In the genomic region with DNA sequence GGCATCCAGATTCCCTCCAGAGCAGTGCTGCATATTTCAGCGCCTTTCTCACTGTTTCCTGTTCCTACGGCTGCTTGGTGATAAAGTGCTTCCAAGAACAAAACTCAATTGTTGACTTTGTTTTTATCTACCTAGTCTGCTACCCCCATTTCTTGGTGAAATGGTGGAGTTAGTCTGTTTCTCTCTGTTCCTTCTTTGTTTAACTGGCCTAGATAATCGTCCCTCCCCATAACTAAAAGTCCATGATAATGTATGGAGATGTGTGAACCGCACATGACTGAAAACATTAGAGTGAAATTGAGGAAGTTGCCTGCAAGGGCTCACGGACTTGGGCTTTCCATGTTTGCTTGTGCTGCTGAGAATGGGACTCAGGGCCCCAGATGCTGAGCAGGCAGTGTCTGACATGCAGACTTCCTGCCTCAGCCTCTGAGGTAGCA, we compare ENCODE assay signal across 13 mouse cellular contexts. TPM values are rescaled to one million over a fixed set of nuclear protein-coding genes. Genes with fewer than 3 reads are reported as not detected.
DNase-seq lines count a peak whose midpoint lies in the region; ATAC-seq and TF ChIP-seq lines count a peak whose summit lies in the region.
"Had no signal": no experiment of that assay in that cellular context is flagged by ENCODE, and none has a peak within 500 bp of the region (broad histone marks: within the 10 kb centered on the region; RNA-seq: fewer than 3 reads in every experiment).

No protein-coding gene starts in this region.

- peak; percentile 66; the same call in 1 of the 2 replicates for TF ChIP-seq EP300 in CH12.LX (IDR thresholded peaks at IDR 0.05; ENCODE audit: low read length)

- 49% methylated on average over 5 of the region's 5 CpGs for WGBS in kidney, adult 2 months
- WGBS in heart, embryonic 15.5 days = 40% methylated on average over 5 of the region's 5 CpGs

- no peak for TF ChIP-seq CTCF in kidney, adult 2 months (conservative IDR thresholded peaks at IDR 0.05; ENCODE audit: insufficient read depth, insufficient read length, low read depth, low read length)
- no peak for TF ChIP-seq CTCF in CH12.LX (conservative IDR thresholded peaks at IDR 0.05 in 1 of 2, IDR thresholded peaks at IDR 0.05 in 1 of 2; ENCODE audit: low read depth in 2 of 2, low read length in 2 of 2)

- DNase-seq in kidney, adult 2 months = no peak
- no peak for DNase-seq in kidney, postnatal 14 days
- DNase-seq in CH12.LX (ENCODE audit: extremely low read depth) = peak; percentile 69
- DNase-seq in urinary bladder, postnatal 4 days (ENCODE audit: low spot score in 2 of 2) = no peak
- DNase-seq in adrenal gland, adult 8-10 months = no peak
- no peak for DNase-seq in frontal cortex, adult 2 months (ENCODE audit: extremely low spot score in 1 of 2, low spot score in 1 of 2)
- DNase-seq: kidney, adult 11 months had no signal

- peaks cover 8% of the 10 kb centered on the region for H3K36me3 ChIP-seq in kidney, adult 2 months (ENCODE audit: control insufficient read depth, insufficient read depth, low read length)
- H3K36me3 ChIP-seq in CH12.LX (replicated peaks in 1 of 2; ENCODE audit: control insufficient read depth in 1 of 2, insufficient read depth in 1 of 2, low read length in 1 of 2) = peaks cover 21 to 48% of the 10 kb centered on the region in 2 experiments
- H3K36me3 ChIP-seq in heart, embryonic 15.5 days = peaks cover 22% of the 10 kb centered on the region

- H3K27ac ChIP-seq in kidney, adult 2 months (ENCODE audit: insufficient read depth, low read depth, low read length) = peak overlapping the region; percentile 61; the same call in 1 of the 2 replicates
- H3K27ac ChIP-seq in CH12.LX (ENCODE audit: insufficient read depth, low read depth) = peak overlapping the region; percentile 31; the same call in 1 of the 2 replicates
- H3K27ac ChIP-seq in heart, embryonic 15.5 days = peak overlapping the region; percentile 63
- H3K27ac ChIP-seq: left cerebral cortex, adult 2 months had no signal

- peaks cover 41% of the 10 kb centered on the region for H3K79me2 ChIP-seq in CH12.LX (replicated peaks; ENCODE audit: control insufficient read depth, extremely low read depth, insufficient read depth, poor library complexity, severe bottlenecking)

- no peak for TF ChIP-seq RAD21 in CH12.LX (IDR thresholded peaks at IDR 0.05; ENCODE audit: low read depth, low read length)

- 0 out of 2 replicates have a peak overlapping the region, but pooled peaks have one; percentile 30 for H3K9ac ChIP-seq in CH12.LX (ENCODE audit: insufficient read depth, low read depth)
- H3K9ac ChIP-seq in heart, embryonic 15.5 days = no peak overlapping the region

- peak overlapping the region; percentile 61 for H3K4me2 ChIP-seq in CH12.LX (ENCODE audit: insufficient read depth, low read depth, poor library complexity, severe bottlenecking)
- 0 out of 2 replicates have a peak overlapping the region, but pooled peaks have one; percentile 6 for H3K4me2 ChIP-seq in heart, embryonic 15.5 days

- no peak for TF ChIP-seq POLR2A in kidney, adult 2 months (IDR thresholded peaks at IDR 0.05; ENCODE audit: low read depth, low read length)
- no peak for TF ChIP-seq POLR2A in CH12.LX (IDR thresholded peaks at IDR 0.05; ENCODE audit: low read depth, low read length)

- H3K27me3 ChIP-seq in kidney, adult 2 months (replicated peaks; ENCODE audit: control insufficient read depth, insufficient read depth, low read length) = no peaks in the 10 kb centered on the region
- H3K27me3 ChIP-seq in CH12.LX (replicated peaks) = no peaks in the 10 kb centered on the region
- H3K27me3 ChIP-seq in heart, embryonic 15.5 days = no peaks in the 10 kb centered on the region

- in situ Hi-C loops in CH12.LX (cut with MboI; ENCODE audit: low pct_ligation_motif_present, low pct_unique_long_range_greater_than_20kb, low sequenced_read_pairs) = no loop called here

- peaks cover 3% of the 10 kb centered on the region for H3K4me1 ChIP-seq in kidney, adult 2 months (ENCODE audit: control insufficient read depth, insufficient read depth, low read length)
- peaks cover 6 to 52% of the 10 kb centered on the region in 2 experiments; a peak in 3 of 4 replicates for H3K4me1 ChIP-seq in CH12.LX (ENCODE audit: control insufficient read depth in 1 of 2, insufficient read depth in 2 of 2)
- peaks cover 41% of the 10 kb centered on the region for H3K4me1 ChIP-seq in heart, embryonic 15.5 days (replicated peaks)

- H3K9me3 ChIP-seq in CH12.LX (replicated peaks; ENCODE audit: low read length) = no peaks in the 10 kb centered on the region
- H3K9me3 ChIP-seq in heart, embryonic 15.5 days (replicated peaks) = no peaks in the 10 kb centered on the region

- ATAC-seq in heart, embryonic 15.5 days (replicated peaks; ENCODE audit: insufficient number of reproducible peaks, insufficient read depth, low FRiP score, low read depth) = no peak
- peak; percentile 28 for ATAC-seq in megakaryocyte, adult 5-6 weeks (ENCODE audit: poor library complexity, severe bottlenecking)
- ATAC-seq: CD4-positive, CD25-positive, alpha-beta regulatory T cell, adult 4 months; midbrain, embryonic 16.5 days had no signal

- dilution Hi-C loops in CH12.LX (cut with MboI; ENCODE audit: extremely low pct_ligation_motif_present, extremely low pct_unique_long_range_greater_than_20kb, low sequenced_read_pairs) = no loop called here

- H3K4me3 ChIP-seq in kidney, adult 2 months (ENCODE audit: insufficient read depth, low read depth, low read length) = no peak overlapping the region
- peak overlapping the region in 1 of 3 experiments; percentile 10 for H3K4me3 ChIP-seq in CH12.LX (replicated peaks in 1 of 3; ENCODE audit: low read depth in 2 of 3, low read length in 2 of 3, poor library complexity in 1 of 3)
- no peak overlapping the region for H3K4me3 ChIP-seq in heart, embryonic 15.5 days
- H3K4me3 ChIP-seq: left cerebral cortex, adult 2 months had no signal

TF ChIP-seq in CH12.LX, 34 proteins besides CTCF, POLR2A, EP300 and RAD21:
- no peak for TF ChIP-seq CHD2 (IDR thresholded peaks at IDR 0.05; ENCODE audit: low read length)
- TF ChIP-seq ETS1 (conservative IDR thresholded peaks at IDR 0.05; ENCODE audit: low read depth, low read length) = peak; percentile 30; the same call in 1 of the 2 replicates
- TF ChIP-seq KAT2A (IDR thresholded peaks at IDR 0.05; ENCODE audit: insufficient replicate concordance, low read length) = no peak
- peak; percentile 40 for TF ChIP-seq IRF4 (IDR thresholded peaks at IDR 0.05; ENCODE audit: low read depth, low read length)
- TF ChIP-seq BHLHE40 (IDR thresholded peaks at IDR 0.05; ENCODE audit: low read depth, low read length) = peak; percentile 90
- TF ChIP-seq MAFK (IDR thresholded peaks at IDR 0.05; ENCODE audit: insufficient replicate concordance, low read length) = peak; percentile 60; the same call in 1 of the 2 replicates
- TF ChIP-seq ELF1 (IDR thresholded peaks at IDR 0.05; ENCODE audit: low read depth, low read length) = 0 out of 2 replicates have a peak, but pooled peaks have one; percentile 42

RNA-seq across cellular contexts. Expression of a gene that starts 3.6 kb away (rescaled TPM):
- polyA plus RNA-seq in kidney, adult 2 months (2012; rRNA removed) = 16.9 and 19.0 TPM in 2 replicates
- total RNA-seq in CH12.LX (2012; rRNA removed) (54.3 and 67.5 TPM in 2 replicates), CH12.LX (2014; rRNA removed) (104 and 117 TPM in 2 replicates)
- polyA plus RNA-seq in CH12.LX (2012; ENCODE audit: insufficient read length, low read depth) = 88.1 and 89.7 TPM in 2 replicates
- polyA plus RNA-seq in heart, embryonic 15.5 days (2015; fragmentation: Nextera tagmentation; extraction: Ambion mirVana) = 109 and 113 TPM in 2 replicates
- total RNA-seq in megakaryocyte, adult 5-6 weeks (2015) = 123 and 131 TPM in 2 replicates
- 196 and 207 TPM in 2 replicates for total RNA-seq in megakaryocyte, adult 5-6 weeks (2017)
- 100 to 1,000 TPM in 2 of 4 experiments, 10 to 100 TPM in 2; 88.4 to 127 (median 107) TPM for total RNA-seq in adrenal gland, adult 8-10 months (2022)
- 44.6 and 48.0 TPM in 2 replicates for polyA plus RNA-seq in frontal cortex, adult 2 months (2012; rRNA removed)

RNA-seq across cellular contexts. Expression of a gene that starts 19.5 kb away (rescaled TPM):
- polyA plus RNA-seq in kidney, adult 2 months (2012; rRNA removed) = 18.4 and 19.6 TPM in 2 replicates
- total RNA-seq in CH12.LX (2012; rRNA removed) = 51.1 and 65.5 TPM in 2 replicates
- total RNA-seq in CH12.LX (2014; rRNA removed) = 156 and 179 TPM in 2 replicates
- 94.2 and 109 TPM in 2 replicates for polyA plus RNA-seq in CH12.LX (2012; ENCODE audit: insufficient read length, low read depth)
- polyA plus RNA-seq in heart, embryonic 15.5 days (2015; fragmentation: Nextera tagmentation; extraction: Ambion mirVana) = 147 and 155 TPM in 2 replicates
- 117 and 126 TPM in 2 replicates for total RNA-seq in megakaryocyte, adult 5-6 weeks (2015)
- 121 and 130 TPM in 2 replicates for total RNA-seq in megakaryocyte, adult 5-6 weeks (2017)
- 10 to 100 TPM; 57.9 to 88.5 (median 71.7) TPM for total RNA-seq in adrenal gland, adult 8-10 months (2022)
- polyA plus RNA-seq in frontal cortex, adult 2 months (2012; rRNA removed) = 72.5 and 78.8 TPM in 2 replicates

RNA-seq across cellular contexts. Expression of a gene that starts 45.0 kb away (rescaled TPM):
- polyA plus RNA-seq in kidney, adult 2 months (2012; rRNA removed) = 0.30 and 0.31 TPM in 2 replicates
- total RNA-seq in CH12.LX (2012; rRNA removed) (0.04 TPM in 1 of 2 replicates, not detected in the other), CH12.LX (2014; rRNA removed) (0.04 TPM in 1 of 2 replicates, not detected in the other)
- not detected in 2 replicates for polyA plus RNA-seq in CH12.LX (2012; ENCODE audit: insufficient read length, low read depth)
- 0.04 TPM in 1 of 2 replicates, not detected in the other for polyA plus RNA-seq in heart, embryonic 15.5 days (2015; fragmentation: Nextera tagmentation; extraction: Ambion mirVana)
- total RNA-seq in megakaryocyte, adult 5-6 weeks (2015) = not detected in 2 replicates
- total RNA-seq in megakaryocyte, adult 5-6 weeks (2017) = not detected in 2 replicates
- not detected for total RNA-seq in adrenal gland, adult 8-10 months (2022)
- not detected in 2 replicates for polyA plus RNA-seq in frontal cortex, adult 2 months (2012; rRNA removed)
- total RNA-seq: heart, adult 18-20 months; left cerebral cortex, adult 2 months had no signal
- polyA plus RNA-seq: CD4-positive, CD25-positive, alpha-beta regulatory T cell, adult 4 months; midbrain, embryonic 16.5 days had no signal
